Mouse (Mus musculus) forebrain, embryonic 15.5 days (tissue): Measurements from ENCODE around the gene Comtd1. TPM values are rescaled to one million over a fixed set of nuclear protein-coding genes. Genes with fewer than 3 reads are reported as not detected.

ENCODE experiments used
- ATAC-seq: fragments of 200-750 bp; cut with Nextera tagmentation; replicated peaks from 2 replicates; pipeline ENCODE4 v1.8.0; 2017; ENCODE audit warnings: mild to moderate bottlenecking, moderate TSS enrichment, moderate library complexity
- H3K27ac ChIP-seq: fragments of 300-500 bp; sonication (generic); replicated peaks from 2 replicates; pipeline ENCODE4 v1.5.1; 2015; ENCODE audit warnings: mild to moderate bottlenecking, inconsistent platforms
- H3K27me3 ChIP-seq: fragments of 300-500 bp; sonication (generic); 2 replicates; pipeline ENCODE4 v1.6.1; 2015; ENCODE audit warnings: inconsistent platforms
- H3K36me3 ChIP-seq: fragments of 300-500 bp; sonication (generic); 2 replicates; pipeline ENCODE4 v1.6.1; 2015; ENCODE audit warnings: mild to moderate bottlenecking, inconsistent platforms
- H3K4me1 ChIP-seq: fragments of 300-500 bp; sonication (generic); 2 replicates; pipeline ENCODE4 v1.6.1; 2015; ENCODE audit warnings: inconsistent platforms
- H3K4me2 ChIP-seq: fragments of 300-500 bp; sonication (generic); replicated peaks from 2 replicates; pipeline ENCODE4 v1.6.1; 2015; ENCODE audit warnings: mild to moderate bottlenecking, inconsistent platforms
- H3K4me3 ChIP-seq: fragments of 300-500 bp; sonication (generic); 2 replicates; pipeline ENCODE4 v1.5.1; 2015; ENCODE audit warnings: mild to moderate bottlenecking, inconsistent platforms
- H3K9ac ChIP-seq: fragments of 300-500 bp; sonication (generic); replicated peaks from 2 replicates; pipeline ENCODE4 v1.6.1; 2015; ENCODE audit warnings: mild to moderate bottlenecking, inconsistent platforms
- H3K9me3 ChIP-seq: fragments of 300-500 bp; sonication (generic); 2 replicates; pipeline ENCODE4 v1.6.1; 2016; ENCODE audit warnings: inconsistent platforms
- WGBS: fragments of 180-500 bp; shearing (Covaris S2); methylation state at CpG from one replicate; pipeline ENCODE4 v1.1.7; 2015; ENCODE audit warnings: mixed read lengths; 5-methylcytosine and 5-hydroxymethylcytosine counted together
- polyA plus RNA-seq: library from polyadenylated mRNA; unstranded; fragments of >200 nt; fragmentation: Nextera tagmentation; extraction: Ambion mirVana; gene quantifications from 2 replicates; pipeline ENCODE4 v1.2.1, GENCODE M21; 2015

Gene Comtd1
- polyA plus RNA-seq, 1 experiment from 2014 or later, result 31.7 TPM

DNA sequence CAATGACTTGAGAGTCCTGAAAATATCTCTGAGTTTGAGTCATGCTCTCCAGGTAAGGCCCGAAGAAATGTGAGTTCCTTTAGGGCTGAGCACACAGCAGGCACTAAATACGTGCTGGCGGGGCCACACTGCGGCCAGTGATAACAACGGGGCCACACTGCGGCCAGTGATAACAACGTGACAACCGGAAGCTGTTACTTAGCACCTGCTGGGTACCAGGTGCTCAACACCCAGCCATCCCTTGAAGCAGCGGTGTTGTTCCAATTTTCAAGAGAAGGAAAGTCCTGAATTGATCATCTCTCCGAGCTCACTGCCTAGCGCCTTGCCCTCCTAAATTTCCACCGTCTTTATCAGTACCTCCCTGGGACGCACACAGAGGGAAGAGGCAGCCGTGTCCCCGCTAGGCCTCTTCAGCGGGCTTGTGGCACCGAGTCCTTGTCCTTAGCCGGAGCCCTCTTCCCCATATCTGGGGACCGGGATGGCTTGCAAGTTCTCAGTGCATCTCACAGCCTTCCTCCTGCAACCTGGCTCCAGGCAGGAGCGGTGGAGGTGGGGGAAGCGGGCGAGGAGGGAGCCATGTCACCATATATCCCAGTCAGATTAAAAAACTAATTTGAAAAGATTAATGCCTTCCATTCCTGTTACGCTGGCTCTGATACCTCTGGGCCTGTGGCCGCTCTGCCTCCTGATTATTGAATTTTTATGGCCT, 1.8 kb upstream of the Comtd1 start:
- no peak overlapping the region for H3K9ac ChIP-seq
- H3K27ac ChIP-seq, result no peak overlapping the region
- no peak overlapping the region for H3K4me3 ChIP-seq
- no peaks in the 10 kb centered on the region for H3K27me3 ChIP-seq
- no peaks in the 10 kb centered on the region for H3K9me3 ChIP-seq
- H3K4me1 ChIP-seq, result peaks cover 27% of the 10 kb centered on the region
- ATAC-seq, result no peak
- 93% methylated on average over 24 of the region's 24 CpGs for WGBS
- no peak overlapping the region for H3K4me2 ChIP-seq
- peaks cover 12% of the 10 kb centered on the region for H3K36me3 ChIP-seq

DNA sequence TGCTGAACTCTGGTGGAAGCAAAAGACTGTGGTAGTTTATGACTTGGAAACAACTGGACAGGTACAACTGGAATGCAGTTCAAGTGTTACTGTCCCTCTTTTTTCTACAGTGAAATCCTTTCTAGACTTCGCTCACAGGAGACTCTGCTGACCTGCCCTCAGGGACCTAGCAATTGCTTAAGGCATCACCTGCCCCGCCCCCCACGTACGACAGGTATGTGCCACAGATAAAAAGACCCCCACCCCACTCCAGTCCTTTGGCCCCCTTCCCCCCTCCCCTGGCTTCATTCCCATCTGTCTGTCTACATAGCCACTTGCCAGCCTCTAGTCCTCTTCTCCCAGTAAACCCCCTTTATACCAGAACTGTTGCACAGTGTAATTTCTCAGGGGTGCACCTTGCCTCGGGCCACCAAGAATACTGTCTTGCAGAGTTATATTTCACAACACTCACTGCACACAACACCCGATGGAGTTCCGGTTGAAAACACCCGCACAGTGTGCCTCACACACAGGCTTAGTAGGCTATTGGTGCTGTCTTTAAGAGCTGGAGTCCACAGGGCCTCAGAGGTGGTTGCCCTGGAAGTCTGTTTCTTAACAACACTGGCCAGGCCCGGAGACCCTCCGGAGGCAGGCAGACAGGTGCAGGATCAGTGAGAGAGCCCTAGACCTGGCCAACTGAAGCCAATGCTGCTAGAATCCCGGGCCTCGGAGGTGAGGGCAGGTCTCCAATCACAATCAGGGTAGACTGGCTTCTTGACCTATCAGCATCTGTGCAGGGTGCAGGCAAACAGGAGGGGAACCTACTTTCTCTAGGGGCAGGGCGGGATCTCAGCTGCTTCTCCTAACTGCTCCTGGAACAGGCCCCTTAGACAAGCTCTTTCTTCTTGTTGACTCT, 994 bp upstream of the Comtd1 start:
- no peaks in the 10 kb centered on the region for H3K9me3 ChIP-seq
- H3K4me1 ChIP-seq, result peaks cover 27% of the 10 kb centered on the region
- peaks cover 20% of the 10 kb centered on the region for H3K36me3 ChIP-seq
- H3K4me3 ChIP-seq, result no peak overlapping the region
- no peak overlapping the region for H3K9ac ChIP-seq
- ATAC-seq, result no peak
- H3K4me2 ChIP-seq, result no peak overlapping the region
- H3K27ac ChIP-seq, result no peak overlapping the region
- no peaks in the 10 kb centered on the region for H3K27me3 ChIP-seq
- 90% methylated on average over 13 of the region's 13 CpGs for WGBS

DNA sequence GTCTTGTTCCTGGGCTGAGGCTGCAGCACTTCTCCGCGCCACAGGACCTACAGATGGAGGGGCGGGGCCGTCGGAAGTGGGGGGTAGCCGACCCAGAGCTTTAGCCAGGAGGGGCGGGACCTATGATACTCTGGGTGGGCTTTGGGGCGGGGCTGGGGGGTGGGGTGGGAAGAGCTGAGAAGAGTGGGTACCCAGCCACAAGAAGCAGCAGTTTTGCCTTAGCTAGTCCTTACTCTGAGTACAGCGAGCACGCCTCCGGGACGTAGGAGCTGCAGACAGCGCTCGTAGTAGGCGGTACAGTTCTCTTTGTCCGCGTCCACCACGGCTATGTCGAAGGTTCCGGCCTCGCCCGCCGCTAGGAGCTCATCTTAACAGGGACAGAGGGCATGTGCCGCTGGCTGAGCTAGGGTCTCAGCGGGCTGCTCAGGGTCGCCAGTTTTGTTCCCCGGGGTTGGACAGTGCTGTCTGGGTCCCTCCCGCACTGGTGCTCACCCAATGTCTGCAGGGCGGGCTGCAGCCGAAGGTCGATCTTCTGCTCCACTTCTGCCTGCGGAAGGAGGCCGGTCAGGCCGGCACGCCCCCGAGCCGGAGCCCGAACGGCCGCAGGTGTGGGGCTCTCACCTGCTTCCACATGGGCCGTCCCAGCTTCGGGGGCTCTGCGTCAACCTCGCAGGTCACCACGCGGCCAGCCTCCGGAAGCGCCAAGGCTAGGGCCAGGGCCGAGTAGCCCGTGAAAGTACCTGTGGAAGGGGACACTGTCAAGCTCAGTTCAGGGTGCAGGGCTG, 1.2 kb downstream of the Comtd1 start:
- Histone ChIP-seq H3K4me2 (peak overlapping the region; percentile 100), H3K9ac (peak overlapping the region; percentile 70), H3K27ac (peak overlapping the region; percentile 70), H3K27me3 (no peaks in the 10 kb centered on the region), H3K4me1 (peaks cover 17% of the 10 kb centered on the region), H3K4me3 (peak overlapping the region; percentile 65), H3K36me3 (peaks cover 40% of the 10 kb centered on the region), H3K9me3 (no peaks in the 10 kb centered on the region)
- peak; percentile 69 for ATAC-seq
- WGBS, result under 1% methylated on average over 50 of the region's 50 CpGs

DNA sequence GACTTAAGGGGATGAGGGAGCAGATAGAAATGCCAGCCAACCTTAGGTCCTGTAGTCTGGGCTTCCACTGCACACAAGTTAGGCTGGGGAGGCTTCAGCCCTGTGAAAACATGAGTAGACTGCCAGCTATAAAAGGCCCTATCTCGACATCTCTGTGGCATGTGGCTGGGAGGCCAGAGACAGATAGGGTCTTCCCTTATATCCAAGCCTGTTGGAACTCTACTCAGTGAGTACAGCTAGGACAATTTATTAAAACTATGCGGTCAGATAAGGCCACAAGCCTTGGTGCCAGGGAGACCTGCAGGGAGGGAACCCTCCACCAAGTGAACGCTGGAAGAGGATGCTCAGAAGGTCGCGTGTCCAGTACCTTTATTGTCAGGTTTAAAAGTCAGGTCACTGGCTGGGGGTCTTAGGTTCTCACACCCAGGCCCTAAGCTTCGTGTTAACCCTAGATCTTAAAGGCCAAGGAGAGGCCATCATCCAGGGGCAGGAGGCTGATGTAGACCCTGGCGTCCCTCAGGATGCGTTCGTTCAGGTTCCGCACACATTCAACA, 1.9 kb downstream of the Comtd1 start:
- H3K4me3 ChIP-seq, result peak overlapping the region; percentile 65
- ATAC-seq, result no peak
- peaks cover 21% of the 10 kb centered on the region for H3K4me1 ChIP-seq
- peak overlapping the region; percentile 70; the same call in 1 of the 2 replicates for H3K27ac ChIP-seq
- peak overlapping the region; percentile 100 for H3K4me2 ChIP-seq
- H3K9ac ChIP-seq, result 0 out of 2 replicates have a peak overlapping the region, but pooled peaks have one; percentile 70
- 21% methylated on average over 10 of the region's 10 CpGs for WGBS
- H3K9me3 ChIP-seq, result no peaks in the 10 kb centered on the region
- H3K27me3 ChIP-seq, result no peaks in the 10 kb centered on the region
- H3K36me3 ChIP-seq, result peaks cover 45% of the 10 kb centered on the region

DNA sequence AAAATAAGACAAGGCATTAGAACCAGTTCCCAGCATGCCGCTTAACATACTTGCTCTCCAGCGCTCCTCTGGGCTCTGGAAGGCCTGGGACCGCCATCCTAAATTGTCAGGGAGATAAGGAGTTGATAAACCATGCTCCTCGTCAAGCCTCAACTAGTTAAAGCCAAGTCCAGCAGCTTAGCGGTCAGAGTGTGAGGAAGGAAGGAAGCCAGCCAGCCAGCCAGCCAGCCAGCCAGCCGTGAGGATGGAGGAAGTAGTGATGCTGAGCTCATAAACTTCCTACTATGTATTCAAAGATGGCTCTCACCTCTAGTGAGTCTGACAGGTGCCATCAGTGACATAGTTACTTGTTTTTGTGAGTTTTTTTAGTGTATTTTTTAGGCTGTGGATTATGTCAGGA, 5.5 kb downstream of the Comtd1 start:
- H3K36me3 ChIP-seq, result peaks cover 78% of the 10 kb centered on the region
- no peak for ATAC-seq
- WGBS, result 79% methylated on average over 6 of the region's 6 CpGs

DNA sequence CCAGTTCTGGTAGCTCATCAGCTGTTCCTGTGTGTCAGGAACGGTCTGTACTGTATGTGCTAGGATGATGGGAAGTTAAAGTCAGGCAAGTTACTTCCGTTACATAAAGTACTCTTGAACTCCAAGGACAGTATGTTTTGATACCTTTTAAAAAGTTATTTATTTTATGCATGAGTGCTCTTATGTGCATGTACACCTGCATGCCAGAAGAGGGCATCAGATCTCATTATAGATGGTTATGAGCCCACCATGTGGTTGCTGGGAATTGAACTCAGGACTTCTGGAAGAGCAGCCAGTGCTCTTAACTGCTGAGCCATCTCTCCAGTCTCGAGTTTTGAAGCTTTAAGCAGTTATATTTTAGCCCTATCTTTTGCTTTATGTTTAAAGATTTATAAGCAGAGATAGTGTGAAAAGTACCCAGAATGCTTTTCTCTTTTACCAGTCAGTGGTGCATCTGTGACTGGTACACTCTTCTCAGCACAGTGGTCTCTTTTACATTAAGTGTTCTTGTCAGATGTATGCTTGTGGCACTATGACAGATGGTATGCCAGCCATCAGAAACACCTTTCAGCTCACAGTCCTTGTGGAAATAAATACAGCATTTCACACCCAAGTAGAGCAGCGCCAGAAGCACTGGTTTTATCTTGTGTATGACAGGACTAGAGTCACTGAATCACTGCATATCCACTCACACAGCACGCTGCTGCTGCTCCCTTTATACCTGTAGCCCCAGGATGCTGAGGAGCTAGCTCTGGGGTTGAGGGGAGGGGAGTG, 6.8 kb downstream of the Comtd1 start:
- no peak overlapping the region for H3K4me3 ChIP-seq
- no peaks in the 10 kb centered on the region for H3K9me3 ChIP-seq
- H3K4me1 ChIP-seq, result peaks cover 7% of the 10 kb centered on the region
- H3K9ac ChIP-seq, result no peak overlapping the region
- H3K36me3 ChIP-seq, result peaks cover 91% of the 10 kb centered on the region
- no peaks in the 10 kb centered on the region for H3K27me3 ChIP-seq
- H3K27ac ChIP-seq, result peak overlapping the region; percentile 49
- ATAC-seq, result peak; percentile 54
- WGBS, result 81% methylated on average over 5 of the region's 5 CpGs
- no peak overlapping the region for H3K4me2 ChIP-seq

More for the DNA sequence above, 5.5 kb downstream of the Comtd1 start:
- Histone ChIP-seq H3K4me1 (peaks cover 20% of the 10 kb centered on the region), H3K9me3 (no peaks in the 10 kb centered on the region), H3K27me3 (no peaks in the 10 kb centered on the region), H3K27ac (peak overlapping the region; percentile 49; the same call in 1 of the 2 replicates), H3K4me2 (no peak overlapping the region), H3K9ac (no peak overlapping the region), H3K4me3 (no peak overlapping the region)

DNA sequence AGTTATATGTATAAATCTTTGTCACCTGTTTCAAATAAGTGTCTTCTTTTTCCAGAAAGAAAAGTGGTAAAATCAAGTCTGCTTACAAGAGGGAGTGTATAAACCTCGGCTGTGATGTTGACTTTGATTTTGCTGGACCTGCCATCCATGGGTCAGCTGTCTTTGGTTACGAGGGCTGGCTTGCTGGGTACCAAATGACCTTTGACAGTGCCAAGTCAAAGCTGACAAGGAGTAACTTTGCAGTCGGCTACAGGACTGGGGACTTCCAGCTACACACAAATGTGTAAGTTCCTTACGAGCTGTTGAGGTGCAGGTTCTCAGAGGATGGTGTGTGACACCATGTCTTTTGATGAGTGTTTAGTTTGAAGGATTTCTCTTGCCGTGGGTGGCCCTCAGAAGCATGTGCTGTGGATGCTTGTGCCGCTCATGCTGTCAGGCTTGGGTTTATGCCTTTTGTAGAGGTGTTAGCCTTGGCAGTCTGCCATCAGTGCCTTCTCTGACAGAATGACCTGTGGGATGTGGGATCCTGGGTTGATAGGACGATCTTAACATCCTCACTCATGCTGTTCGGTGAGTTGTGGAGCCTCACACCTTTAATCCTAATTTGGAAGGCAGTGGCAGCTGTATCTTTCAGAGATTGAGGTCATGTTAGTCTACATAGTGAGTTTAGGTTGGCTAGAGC, 10.3 kb downstream of the Comtd1 start:
- no peaks in the 10 kb centered on the region for H3K27me3 ChIP-seq
- H3K4me2 ChIP-seq, result no peak overlapping the region
- no peak overlapping the region for H3K27ac ChIP-seq
- WGBS, result 81% methylated on average over 8 of the region's 8 CpGs
- no peak overlapping the region for H3K9ac ChIP-seq
- H3K4me1 ChIP-seq, result peaks cover 6% of the 10 kb centered on the region
- H3K4me3 ChIP-seq, result no peak overlapping the region
- peaks cover 73% of the 10 kb centered on the region for H3K36me3 ChIP-seq
- no peaks in the 10 kb centered on the region for H3K9me3 ChIP-seq
- ATAC-seq, result no peak

DNA sequence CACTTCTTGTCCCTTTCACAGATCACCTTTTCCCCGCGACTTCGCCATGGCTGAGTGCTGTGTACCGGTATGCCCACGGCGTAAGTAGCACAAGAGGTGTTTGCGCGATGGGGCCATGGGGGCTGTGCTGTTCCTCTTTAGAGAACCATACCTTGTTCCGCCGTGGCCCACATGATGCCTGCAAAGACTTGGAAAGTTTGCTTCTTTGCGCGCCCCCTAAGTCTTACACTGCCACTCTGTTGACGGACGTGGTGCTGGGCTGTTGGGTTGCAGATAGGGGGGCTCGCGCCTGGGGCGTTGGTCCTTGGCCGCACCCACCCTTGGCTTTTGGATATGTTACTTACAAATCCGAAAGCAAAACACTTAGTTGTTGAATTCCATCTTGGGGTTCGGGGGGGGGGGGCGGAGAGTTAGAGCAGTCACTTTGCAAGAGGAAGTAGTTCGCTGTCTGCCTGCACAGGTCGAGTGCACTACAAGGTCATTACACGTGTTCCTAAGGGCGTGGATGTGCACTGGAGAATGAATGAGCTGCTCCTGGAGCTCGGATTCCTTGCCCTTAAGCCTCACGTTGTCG, 16.9 kb downstream of the Comtd1 start:
- peaks cover 14% of the 10 kb centered on the region for H3K36me3 ChIP-seq
- H3K9me3 ChIP-seq, result no peaks in the 10 kb centered on the region
- H3K27ac ChIP-seq, result peak overlapping the region; percentile 88; the same call in 1 of the 2 replicates
- peak overlapping the region; percentile 75 for H3K4me2 ChIP-seq
- peak overlapping the region; percentile 82 for H3K9ac ChIP-seq
- ATAC-seq, result no peak; the same call in 1 of the 2 replicates
- no peaks in the 10 kb centered on the region for H3K27me3 ChIP-seq
- WGBS, result under 1% methylated on average over 28 of the region's 28 CpGs
- peaks cover 23% of the 10 kb centered on the region for H3K4me1 ChIP-seq
- peak overlapping the region; percentile 85 for H3K4me3 ChIP-seq

DNA sequence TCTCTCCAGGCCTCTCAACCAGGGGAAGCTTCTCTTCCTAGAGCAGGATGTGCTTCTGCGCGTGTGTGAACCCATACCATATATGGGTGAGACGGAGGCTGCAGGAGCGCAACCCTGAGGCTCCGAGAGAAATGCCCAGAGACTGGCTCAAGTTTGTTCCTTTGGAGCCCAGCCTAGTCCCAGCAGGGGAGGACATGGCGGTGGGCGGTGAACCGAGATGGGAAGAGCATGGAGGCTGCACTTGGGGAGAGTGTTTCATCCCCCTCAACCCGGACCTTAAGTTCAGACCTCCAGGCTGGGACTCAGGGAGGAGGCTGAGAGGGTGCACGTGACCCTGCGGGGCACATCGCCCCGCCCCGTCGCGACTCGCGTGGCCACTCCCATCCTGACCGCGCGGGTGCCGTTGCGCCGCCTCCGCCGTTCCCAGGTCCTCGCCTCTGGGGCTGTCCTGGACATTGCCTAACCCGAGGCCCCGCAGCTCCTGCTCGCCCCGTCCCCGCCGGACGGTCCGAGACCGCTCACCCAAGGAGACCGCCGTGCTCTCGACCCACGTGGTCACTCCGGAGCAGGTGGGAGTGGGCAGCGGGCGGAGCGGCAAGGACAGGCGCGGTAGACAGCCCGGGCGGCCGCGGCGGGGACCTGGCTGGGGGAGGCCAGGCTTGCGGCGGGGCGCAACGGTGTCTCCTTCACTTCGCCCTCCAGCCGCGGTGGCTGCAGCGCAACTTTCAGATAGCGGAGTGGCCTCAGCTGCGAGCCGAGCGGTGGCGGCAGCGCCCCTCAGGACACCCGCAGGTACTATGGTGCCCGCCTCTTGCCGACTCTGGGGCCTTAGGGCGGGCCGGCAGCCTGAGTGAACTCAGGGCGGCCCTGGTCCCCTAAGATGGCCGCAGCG, 17.7 kb downstream of the Comtd1 start:
- Histone ChIP-seq H3K4me2 (peak overlapping the region; percentile 75), H3K9me3 (no peaks in the 10 kb centered on the region), H3K27ac (peak overlapping the region; percentile 88), H3K4me3 (peak overlapping the region; percentile 85), H3K27me3 (no peaks in the 10 kb centered on the region), H3K4me1 (peaks cover 23% of the 10 kb centered on the region), H3K9ac (peak overlapping the region; percentile 82), H3K36me3 (peaks cover 8% of the 10 kb centered on the region)
- peak; percentile 98 for ATAC-seq
- WGBS, result 1% methylated on average over 72 of the region's 73 CpGs
